Mouse (Mus musculus): Measurements from ENCODE around the gene Trhr2.

GRCm38 (mm10) chr8:122350309-122351089 lies 10.0 kb downstream of the Trhr2 start:
- no peak for TF ChIP-seq CTCF (IDR thresholded peaks at IDR 0.05; ENCODE audit: low read depth)
- TF ChIP-seq EP300 (IDR thresholded peaks at IDR 0.05; ENCODE audit: low read depth), result no peak
